Mouse (Mus musculus) MEL (cell line): Measurements from ENCODE around the gene Gm49450. TPM values are rescaled to one million over a fixed set of nuclear protein-coding genes. Genes with fewer than 3 reads are reported as not detected.

Experiments used
- DNase-seq: peaks from one replicate; pipeline ENCODE4 v3.0.0; 2011; ENCODE audit warnings: low read depth, low spot score
- H3K27ac ChIP-seq: 2 replicates; pipeline ENCODE4 v1.5.1; 2012; ENCODE audit warnings: low read depth, mild to moderate bottlenecking, control low read depth, low read length, moderate library complexity; ENCODE audit not compliant: control insufficient read depth
- H3K27me3 ChIP-seq, 2 experiments: fragments of 150-350 bp in 1 of 2; sonication (generic) in 1 of 2; 2 replicates each; pipeline ENCODE4 v1.6.1; 2012; ENCODE audit warnings: low read length in 2 of 2, mild to moderate bottlenecking in 2 of 2, improper control_type of control experiment in 1 of 2, moderate library complexity in 1 of 2; ENCODE audit not compliant: insufficient read depth in 2 of 2, control insufficient read depth in 1 of 2
- H3K36me3 ChIP-seq, 2 experiments: 2 replicates each; pipeline ENCODE4 v1.6.1; 2012 to 2014; ENCODE audit warnings: low read length in 2 of 2, improper control_type of control experiment in 1 of 2, inconsistent platforms in 1 of 2, mild to moderate bottlenecking in 1 of 2; ENCODE audit not compliant: insufficient read depth in 2 of 2, control insufficient read depth in 1 of 2
- H3K4me1 ChIP-seq, 2 experiments: fragments of 150-350 bp in 1 of 2; sonication (generic) in 1 of 2; 2 replicates each; pipeline ENCODE4 v1.6.1; 2012; ENCODE audit warnings: low read length in 2 of 2, improper control_type of control experiment in 1 of 2, mild to moderate bottlenecking in 1 of 2; ENCODE audit not compliant: insufficient read depth in 2 of 2, control insufficient read depth in 1 of 2
- H3K4me3 ChIP-seq, 2 experiments: fragments of 150-350 bp in 1 of 2; sonication (generic) in 1 of 2; 2 replicates each; pipeline ENCODE4 v1.5.1; 2012; ENCODE audit warnings: low read depth in 2 of 2, low read length in 2 of 2, mild to moderate bottlenecking in 2 of 2, moderate library complexity in 2 of 2, control low read depth in 1 of 2, improper control_type of control experiment in 1 of 2; ENCODE audit not compliant: control insufficient read depth in 1 of 2, insufficient read depth in 1 of 2
- H3K79me2 ChIP-seq: 2 replicates; pipeline ENCODE4 v1.6.1; 2012; ENCODE audit warnings: mild to moderate bottlenecking, low read length, moderate library complexity; ENCODE audit not compliant: control insufficient read depth, poor library complexity, insufficient read depth
- H3K9ac ChIP-seq: 2 replicates; pipeline ENCODE4 v1.6.1; 2012; ENCODE audit warnings: low read depth, mild to moderate bottlenecking, control low read depth, low read length, moderate library complexity; ENCODE audit not compliant: control insufficient read depth, poor library complexity, severe bottlenecking
- H3K9me3 ChIP-seq: fragments of 150-350 bp; sonication (generic); replicated peaks from 2 replicates; pipeline ENCODE4 v1.6.1; 2012; ENCODE audit warnings: mild to moderate bottlenecking, low read length, improper control_type of control experiment, moderate library complexity; ENCODE audit not compliant: insufficient read depth
- BHLHE40 ChIP-seq: IDR thresholded peaks from 2 replicates; pipeline ENCODE4 v1.6.1; 2012; ENCODE audit warnings: low read depth, mild to moderate bottlenecking, inconsistent platforms, low read length, improper control_type of control experiment, borderline replicate concordance
- CHD1 ChIP-seq: IDR thresholded peaks from 2 replicates; pipeline ENCODE4 v1.6.1; 2012; ENCODE audit warnings: low read depth, mild to moderate bottlenecking, inconsistent platforms, low read length, improper control_type of control experiment
- CHD2 ChIP-seq: IDR thresholded peaks from 2 replicates; pipeline ENCODE4 v1.6.1; 2011; ENCODE audit warnings: low read length, improper control_type of control experiment
- CTCF ChIP-seq, 3 experiments: IDR thresholded peaks in 2 of 3; conservative IDR thresholded peaks in 1 of 3; 2 replicates each; pipeline ENCODE4 v1.5.1; 2011 to 2012; ENCODE audit warnings: low read length in 3 of 3, low read depth in 2 of 3, mild to moderate bottlenecking in 2 of 3, improper control_type of control experiment in 1 of 3, inconsistent platforms in 1 of 3, mixed read lengths in 1 of 3, moderate library complexity in 1 of 3; ENCODE audit not compliant: control insufficient read depth in 1 of 3, insufficient read depth in 1 of 3, poor library complexity in 1 of 3, severe bottlenecking in 1 of 3
- E2F4 ChIP-seq: IDR thresholded peaks from 2 replicates; pipeline ENCODE4 v1.6.1; 2011; ENCODE audit warnings: low read depth, low read length, improper control_type of control experiment, borderline replicate concordance
- ELF1 ChIP-seq: IDR thresholded peaks from 2 replicates; pipeline ENCODE4 v1.6.1; 2014; ENCODE audit warnings: low read depth, mild to moderate bottlenecking, inconsistent platforms, low read length, improper control_type of control experiment, moderate library complexity
- EP300 ChIP-seq, 2 experiments: IDR thresholded peaks; 2 replicates each; pipeline ENCODE4 v1.6.1; 2011; ENCODE audit warnings: improper control_type of control experiment in 2 of 2, low read length in 2 of 2, low read depth in 1 of 2, mild to moderate bottlenecking in 1 of 2
- ETS1 ChIP-seq: IDR thresholded peaks from 2 replicates; pipeline ENCODE4 v1.6.1; 2012; ENCODE audit warnings: low read depth, mild to moderate bottlenecking, inconsistent platforms, low read length, improper control_type of control experiment, moderate library complexity
- GABPA ChIP-seq: IDR thresholded peaks from 2 replicates; pipeline ENCODE4 v1.6.1; 2012; ENCODE audit warnings: low read depth, mild to moderate bottlenecking, inconsistent platforms, low read length, improper control_type of control experiment, moderate library complexity
- HCFC1 ChIP-seq: IDR thresholded peaks from 2 replicates; pipeline ENCODE4 v1.6.1; 2012; ENCODE audit warnings: low read depth, mild to moderate bottlenecking, inconsistent platforms, low read length, improper control_type of control experiment, moderate library complexity
- KAT2A ChIP-seq: conservative IDR thresholded peaks from 2 replicates; pipeline ENCODE4 v1.6.1; 2012; ENCODE audit warnings: low read depth, low read length, improper control_type of control experiment, inconsistent platforms
- MAFK ChIP-seq: IDR thresholded peaks from 2 replicates; pipeline ENCODE4 v1.6.1; 2011; ENCODE audit warnings: low read depth, mild to moderate bottlenecking, low read length, improper control_type of control experiment, borderline replicate concordance
- MAX ChIP-seq: IDR thresholded peaks from 2 replicates; pipeline ENCODE4 v1.6.1; 2011; ENCODE audit warnings: low read length, improper control_type of control experiment
- MAZ ChIP-seq: IDR thresholded peaks from 2 replicates; pipeline ENCODE4 v1.6.1; 2012; ENCODE audit warnings: low read depth, mild to moderate bottlenecking, inconsistent platforms, low read length, improper control_type of control experiment
- MXI1 ChIP-seq: IDR thresholded peaks from 2 replicates; pipeline ENCODE4 v1.6.1; 2011; ENCODE audit warnings: mild to moderate bottlenecking, low read depth, low read length, improper control_type of control experiment
- MYB ChIP-seq: IDR thresholded peaks from 2 replicates; pipeline ENCODE4 v1.6.1; 2011; ENCODE audit warnings: mild to moderate bottlenecking, low read depth, low read length, improper control_type of control experiment
- MYC ChIP-seq: IDR thresholded peaks from 2 replicates; pipeline ENCODE4 v1.6.1; 2011; ENCODE audit warnings: low read depth, mild to moderate bottlenecking, low read length, improper control_type of control experiment, moderate library complexity
- NELFE ChIP-seq: IDR thresholded peaks from 2 replicates; pipeline ENCODE4 v1.6.1; 2011; ENCODE audit warnings: low read depth, low read length, improper control_type of control experiment
- NRF1 ChIP-seq: IDR thresholded peaks from 2 replicates; pipeline ENCODE4 v1.6.1; 2014; ENCODE audit warnings: low read depth, mild to moderate bottlenecking, inconsistent platforms, low read length, improper control_type of control experiment, moderate library complexity; ENCODE audit not compliant: poor library complexity, insufficient read depth, severe bottlenecking
- POLR2A ChIP-seq, 2 experiments: IDR thresholded peaks; 2 replicates each; pipeline ENCODE4 v1.6.1; 2011 to 2012; ENCODE audit warnings: low read length in 2 of 2, mild to moderate bottlenecking in 2 of 2, control low read depth in 1 of 2, improper control_type of control experiment in 1 of 2, low read depth in 1 of 2, moderate library complexity in 1 of 2; ENCODE audit not compliant: control insufficient read depth in 1 of 2, insufficient read depth in 1 of 2, poor library complexity in 1 of 2
- POLR2AphosphoS2 ChIP-seq: IDR thresholded peaks from 2 replicates; pipeline ENCODE4 v1.6.1; 2011; ENCODE audit warnings: low read length, improper control_type of control experiment
- POLR2AphosphoS5 ChIP-seq: IDR thresholded peaks from 2 replicates; pipeline ENCODE4 v1.6.1; 2012; ENCODE audit warnings: low read depth, borderline replicate concordance, mild to moderate bottlenecking, inconsistent platforms, low read length, moderate library complexity, mixed read lengths
- RAD21 ChIP-seq: IDR thresholded peaks from 2 replicates; pipeline ENCODE4 v1.6.1; 2011; ENCODE audit warnings: mild to moderate bottlenecking, low read depth, low read length, improper control_type of control experiment
- RCOR1 ChIP-seq: IDR thresholded peaks from 2 replicates; pipeline ENCODE4 v1.6.1; 2012; ENCODE audit warnings: low read depth, mild to moderate bottlenecking, inconsistent platforms, low read length, improper control_type of control experiment
- SIN3A ChIP-seq: IDR thresholded peaks from 2 replicates; pipeline ENCODE4 v1.6.1; 2012; ENCODE audit warnings: low read length, improper control_type of control experiment, inconsistent platforms
- SMC3 ChIP-seq: IDR thresholded peaks from 2 replicates; pipeline ENCODE4 v1.6.1; 2011; ENCODE audit warnings: low read depth, low read length, improper control_type of control experiment
- TAL1 ChIP-seq: IDR thresholded peaks from 2 replicates; pipeline ENCODE4 v1.6.1; 2012; ENCODE audit warnings: mild to moderate bottlenecking, inconsistent platforms, low read length, moderate library complexity, mixed read lengths
- TBP ChIP-seq: IDR thresholded peaks from 2 replicates; pipeline ENCODE4 v1.8.0; 2011; ENCODE audit warnings: low read depth, low read length, improper control_type of control experiment
- TCF12 ChIP-seq: IDR thresholded peaks from 2 replicates; pipeline ENCODE4 v1.6.1; 2014; ENCODE audit warnings: low read depth, mild to moderate bottlenecking, inconsistent platforms, low read length, improper control_type of control experiment, moderate library complexity
- UBTF ChIP-seq: IDR thresholded peaks from 2 replicates; pipeline ENCODE4 v1.6.1; 2012; ENCODE audit warnings: low read depth, mild to moderate bottlenecking, inconsistent platforms, low read length, improper control_type of control experiment, moderate library complexity, borderline replicate concordance; ENCODE audit not compliant: insufficient read depth
- USF1 ChIP-seq: IDR thresholded peaks from 2 replicates; pipeline ENCODE4 v1.6.1; 2014; ENCODE audit warnings: low read depth, mild to moderate bottlenecking, inconsistent platforms, low read length, improper control_type of control experiment, moderate library complexity
- USF2 ChIP-seq, 2 experiments: IDR thresholded peaks; 2 replicates each; pipeline ENCODE4 v1.6.1; 2011 to 2012; ENCODE audit warnings: improper control_type of control experiment in 2 of 2, low read length in 2 of 2, borderline replicate concordance in 1 of 2, inconsistent platforms in 1 of 2, low read depth in 1 of 2, mild to moderate bottlenecking in 1 of 2; ENCODE audit not compliant: insufficient read depth in 1 of 2
- ZC3H11A ChIP-seq: IDR thresholded peaks from 2 replicates; pipeline ENCODE4 v1.6.1; 2012; ENCODE audit warnings: low read depth, mild to moderate bottlenecking, inconsistent platforms, low read length, improper control_type of control experiment
- ZKSCAN1 ChIP-seq: IDR thresholded peaks from 2 replicates; pipeline ENCODE4 v1.6.1; 2012; ENCODE audit warnings: low read depth, mild to moderate bottlenecking, inconsistent platforms, low read length, improper control_type of control experiment, moderate library complexity
- ZMIZ1 ChIP-seq: IDR thresholded peaks from 2 replicates; pipeline ENCODE4 v1.6.1; 2012; ENCODE audit warnings: low read depth, mild to moderate bottlenecking, inconsistent platforms, low read length, improper control_type of control experiment, moderate library complexity
- ZNF384 ChIP-seq: IDR thresholded peaks from 2 replicates; pipeline ENCODE4 v1.6.1; 2012; ENCODE audit warnings: low read depth, mild to moderate bottlenecking, inconsistent platforms, low read length, improper control_type of control experiment
- polyA plus RNA-seq, 2 experiments: library from polyadenylated mRNA; stranded (reverse) in 1 of 2; unstranded in 1 of 2; fragments of >175 nt in 1 of 2; fragments of >200 nt in 1 of 2; gene quantifications; 2 replicates each; pipeline versions ENCODE4 v1.2.1 to v1.2.4; 2012; ENCODE audit warnings: low replicate concordance in 2 of 2, low read depth in 1 of 2; ENCODE audit not compliant: insufficient read length in 2 of 2, insufficient read depth in 1 of 2, missing spikeins in 1 of 2
- total RNA-seq: library from RNA; depleted of rRNA; stranded (reverse); fragments of 300-350 nt; gene quantifications from 2 replicates; pipeline ENCODE4 v1.2.3, GENCODE M21; 2012

Gm49450 gene
- total and polyA plus RNA-seq, 3 experiments, result not detected

- Histone ChIP-seq H3K9ac (peak overlapping the region; percentile 75), H3K27ac (peak overlapping the region; percentile 46), H3K4me1 (peaks cover 4 to 10% of the 10 kb centered on the region in 2 experiments), H3K9me3 (no peaks in the 10 kb centered on the region), H3K79me2 (no peaks in the 10 kb centered on the region; the same call in 1 of the 2 replicates), H3K27me3 (peaks cover 2 to 3% of the 10 kb centered on the region in 2 experiments; a peak in 3 of 4 replicates), H3K4me3 (peak overlapping the region; percentile 92 to 93), H3K36me3 (peaks cover 0 to 9% of the 10 kb centered on the region in 2 experiments; a peak in 2 of 4 replicates)
- DNase-seq, result peak; percentile 83
- TF ChIP-seq BHLHE40 (no peak), ETS1 (no peak), RAD21 (no peak), KAT2A (no peak; the same call in 1 of the 2 replicates), CHD1 (peak; percentile 82; the same call in 1 of the 2 replicates), ZKSCAN1 (0 out of 2 replicates have a peak, but pooled peaks have one; percentile 50), NELFE (no peak; the same call in 1 of the 2 replicates), USF2 (IDR thresholded peaks at IDR 0.05; ENCODE audit: borderline replicate concordance in 1 of 2, insufficient read depth in 1 of 2, low read depth in 1 of 2, low read length in 2 of 2) (no peak), CTCF (IDR thresholded peaks at IDR 0.05 in 2 of 3, conservative IDR thresholded peaks at IDR 0.05 in 1 of 3; ENCODE audit: control insufficient read depth in 1 of 3, insufficient read depth in 1 of 3, low read depth in 2 of 3, low read length in 3 of 3, poor library complexity in 1 of 3, severe bottlenecking in 1 of 3) (peak in 2 of 3 experiments; percentile 36 to 46; a peak in 5 of 6 replicates), POLR2AphosphoS5 (no peak), TBP (no peak), USF1 (no peak), RCOR1 (no peak), ZC3H11A (no peak), CHD2 (peak; percentile 54; the same call in 1 of the 2 replicates), MAFK (no peak), ELF1 (peak; percentile 34; the same call in 1 of the 2 replicates), EP300 (IDR thresholded peaks at IDR 0.05; ENCODE audit: low read depth in 1 of 2, low read length in 2 of 2) (no peak), ZNF384 (peak; percentile 91), POLR2AphosphoS2 (no peak), UBTF (0 out of 2 replicates have a peak, but pooled peaks have one; percentile 86), MAX (0 out of 2 replicates have a peak, but pooled peaks have one; percentile 12), NRF1 (0 out of 2 replicates have a peak, but pooled peaks have one; percentile 15), ZMIZ1 (peak; percentile 39; the same call in 1 of the 2 replicates), MYB (no peak), SMC3 (no peak), MYC (no peak), HCFC1 (peak; percentile 48; the same call in 1 of the 2 replicates), SIN3A (peak; percentile 78), MAZ (peak; percentile 90), POLR2A (IDR thresholded peaks at IDR 0.05; ENCODE audit: control insufficient read depth in 1 of 2, insufficient read depth in 1 of 2, low read depth in 1 of 2, low read length in 2 of 2, poor library complexity in 1 of 2) (no peak), MXI1 (peak; percentile 85), E2F4 (no peak), GABPA (no peak), TCF12 (0 out of 2 replicates have a peak, but pooled peaks have one; percentile 27), TAL1 (no peak)
These were observed 475 bp downstream of the Gm49450 start for GRCm38 (mm10) chr15:98952751-98953400.
